Mouse (Mus musculus): Measurements from ENCODE around the gene Trim43c. TPM values are rescaled to one million over a fixed set of nuclear protein-coding genes. Genes with fewer than 3 reads are reported as not detected.
"Not testable (repeated sequence)": the region's sequence is repeated elsewhere in the genome, so short reads cannot be mapped to it uniquely, and the experiment has no call there.

Gene Trim43c
- polyA plus RNA-seq (2015; fragmentation: Nextera tagmentation; extraction: Ambion mirVana): 0.19 TPM in 1 of 2 replicates, not detected in the other

DNA sequence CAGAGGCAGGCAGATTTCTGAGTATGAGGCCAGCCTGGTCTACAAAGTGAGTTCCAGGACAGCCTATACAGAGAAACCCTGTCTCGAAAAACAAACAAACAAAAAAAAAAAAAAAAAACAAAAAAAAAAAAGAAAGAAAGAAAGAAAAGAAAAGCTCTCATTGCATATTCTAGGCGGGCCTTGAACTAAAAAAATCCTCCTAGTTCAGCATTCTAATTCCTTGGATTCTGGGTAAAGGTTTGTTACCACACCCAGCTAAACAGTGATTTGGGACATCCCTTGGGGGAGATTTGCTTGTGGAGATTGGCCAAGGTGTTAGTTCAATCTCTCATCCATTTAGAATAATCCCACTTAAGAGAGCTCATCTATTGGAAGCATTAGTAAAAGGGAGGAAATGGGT lies at the start of gene Trim43c:
Gene Trim43c, plus strand, starts transcription at position 301 of the 400 bp plus-strand sequence.
- not testable (repeated sequence) for H3K4me2 ChIP-seq; H3K36me3 ChIP-seq; ATAC-seq (ENCODE audit: insufficient number of reproducible peaks, low FRiP score, low TSS enrichment, low read depth); H3K27me3 ChIP-seq; H3K27ac ChIP-seq; H3K9me3 ChIP-seq; H3K4me1 ChIP-seq; H3K9ac ChIP-seq; H3K4me3 ChIP-seq
- 77% methylated on average over 2 of the region's 2 CpGs for WGBS

DNA sequence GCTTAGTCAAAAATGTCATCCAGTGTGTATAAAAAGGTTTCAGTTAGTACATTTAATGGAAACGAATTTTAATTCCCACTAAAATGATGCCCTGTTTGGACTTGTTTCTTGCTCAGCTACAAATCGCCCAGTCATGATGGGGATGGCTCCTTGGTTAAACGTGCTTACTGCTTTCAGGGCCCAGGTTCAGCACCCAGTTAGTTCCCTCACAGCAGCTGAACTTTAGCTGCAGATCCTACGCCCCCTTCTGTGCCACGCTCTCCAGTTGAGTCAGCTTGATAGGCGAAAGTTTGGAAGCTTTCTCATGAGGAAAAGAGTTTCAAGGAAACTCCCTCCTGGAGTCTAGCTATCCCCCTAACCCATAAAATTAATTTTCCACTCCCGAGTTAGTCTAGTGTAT lies 14.1 kb downstream of the Trim43c start:
- not testable (repeated sequence) for H3K27me3 ChIP-seq; H3K9me3 ChIP-seq; H3K4me3 ChIP-seq; H3K4me1 ChIP-seq; H3K9ac ChIP-seq; H3K4me2 ChIP-seq; ATAC-seq (ENCODE audit: insufficient number of reproducible peaks, low FRiP score, low TSS enrichment, low read depth); H3K36me3 ChIP-seq; H3K27ac ChIP-seq
- WGBS: 63% methylated on average over 7 of the region's 7 CpGs

DNA sequence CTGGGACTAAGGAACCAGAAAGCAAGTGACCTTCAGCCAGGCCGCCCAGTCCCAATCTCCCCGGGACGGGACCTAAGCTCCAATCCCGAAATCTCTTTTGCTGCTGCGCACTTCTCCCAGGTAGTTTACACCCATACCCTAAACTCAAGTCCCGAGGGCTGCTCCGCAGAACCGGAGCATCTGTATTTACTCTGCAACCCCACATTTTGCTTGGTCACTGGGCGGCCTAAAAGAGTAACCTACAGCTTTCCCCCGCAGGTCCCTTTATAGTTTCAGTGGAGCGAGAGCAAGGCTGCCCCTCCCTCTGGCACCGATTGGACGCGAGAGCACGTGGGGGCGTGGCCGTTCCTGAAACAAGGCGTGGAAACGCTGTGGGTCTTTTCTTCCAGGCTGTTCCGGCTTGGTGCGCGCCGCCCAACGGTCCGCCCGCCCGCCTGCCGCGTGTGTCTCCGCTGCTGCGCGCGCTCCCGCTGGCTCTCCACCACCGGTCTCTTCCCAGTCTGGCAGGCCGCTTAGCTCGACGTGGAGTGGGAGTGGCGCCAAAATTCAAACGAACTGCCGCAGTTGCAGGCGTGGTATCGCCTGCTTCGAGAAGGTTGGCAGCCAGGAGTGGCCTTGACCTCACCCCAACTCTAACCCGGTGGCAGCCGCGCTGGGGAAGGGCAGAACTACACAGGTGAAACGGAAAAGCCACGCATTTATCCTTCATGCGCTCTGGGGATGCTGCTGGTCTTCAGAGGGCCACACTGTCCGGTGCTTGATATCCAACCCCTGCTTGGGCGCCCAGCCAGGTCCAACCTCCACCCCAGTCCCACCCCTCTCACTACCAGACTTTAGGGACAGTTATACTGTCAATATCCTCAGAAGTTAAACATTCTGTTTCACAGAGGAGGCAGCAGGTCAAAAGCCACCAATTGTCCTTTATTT lies 19.9 kb downstream of the Trim43c start:
- Histone ChIP-seq H3K4me2 (peak overlapping the region; percentile 78), H3K9ac (0 out of 2 replicates have a peak overlapping the region, but pooled peaks have one; percentile 20), H3K4me3 (peak overlapping the region; percentile 46)
- H3K27ac ChIP-seq, H3K4me1 ChIP-seq, H3K9me3 ChIP-seq, H3K36me3 ChIP-seq, H3K27me3 ChIP-seq: not testable (repeated sequence)
- 2% methylated on average over 52 of the region's 52 CpGs for WGBS
- ATAC-seq (ENCODE audit: insufficient number of reproducible peaks, low FRiP score, low TSS enrichment, low read depth): peak; percentile 95

Other genes with a start within 250 kb of the Trim43c start
- gene Mthfsl, start 118.9 kb upstream of the Trim43c start, polyA plus RNA-seq (2015; fragmentation: Nextera tagmentation; extraction: Ambion mirVana): 32.1 and 32.4 TPM in 2 replicates
- 0.30 TPM in 1 of 2 replicates, not detected in the other for gene Bcl2a1d, start 107.2 kb upstream of the Trim43c start, polyA plus RNA-seq (2015; fragmentation: Nextera tagmentation; extraction: Ambion mirVana)
- 0.24 TPM in 1 of 2 replicates, not detected in the other for gene Bcl2a1a, start 117.7 kb downstream of the Trim43c start, polyA plus RNA-seq (2015; fragmentation: Nextera tagmentation; extraction: Ambion mirVana)

All from limb, embryonic 15.5 days (tissue).